Mouse (Mus musculus) T-helper 2 cell (primary cell): ENCODE results near the gene Dennd2c.
"Not testable (repeated sequence)": the region's sequence is repeated elsewhere in the genome, so short reads cannot be mapped to it uniquely, and the experiment has no call there.

Source experiments
- in situ Hi-C: fragments of 300-600 bp; cut with MboI, MseI; formaldehyde crosslinking; loops from one replicate; pipeline ENCODE4 v1.15.1; 2025; ENCODE audit warnings: high pct_unique_total_duplicates

The Dennd2c gene

DNA sequence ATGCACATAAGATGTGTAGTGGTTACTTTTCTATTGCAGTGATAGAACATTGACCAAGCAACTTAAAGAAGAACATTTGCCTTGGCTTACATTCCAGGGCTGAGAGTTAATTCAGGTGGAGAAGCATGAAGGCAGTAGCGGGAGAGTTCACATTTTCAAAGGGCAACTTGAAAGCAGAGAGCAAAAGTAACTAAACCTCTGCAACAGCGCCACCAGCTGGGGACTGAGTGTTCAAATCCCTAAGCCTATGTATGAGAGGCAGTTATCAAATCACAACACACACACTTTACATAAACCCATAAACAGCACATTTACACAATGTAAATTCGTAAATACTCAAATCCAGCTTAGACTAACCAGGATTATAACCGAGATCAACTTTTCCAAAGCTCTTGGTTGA lies 67.4 kb downstream of the Dennd2c start:
- in situ Hi-C loops: loop anchor here (5.0 to 10.0 kb wide), 2 partner anchors 72 to 435 kb away; partner anchors contain the start of gene Tspan2

DNA sequence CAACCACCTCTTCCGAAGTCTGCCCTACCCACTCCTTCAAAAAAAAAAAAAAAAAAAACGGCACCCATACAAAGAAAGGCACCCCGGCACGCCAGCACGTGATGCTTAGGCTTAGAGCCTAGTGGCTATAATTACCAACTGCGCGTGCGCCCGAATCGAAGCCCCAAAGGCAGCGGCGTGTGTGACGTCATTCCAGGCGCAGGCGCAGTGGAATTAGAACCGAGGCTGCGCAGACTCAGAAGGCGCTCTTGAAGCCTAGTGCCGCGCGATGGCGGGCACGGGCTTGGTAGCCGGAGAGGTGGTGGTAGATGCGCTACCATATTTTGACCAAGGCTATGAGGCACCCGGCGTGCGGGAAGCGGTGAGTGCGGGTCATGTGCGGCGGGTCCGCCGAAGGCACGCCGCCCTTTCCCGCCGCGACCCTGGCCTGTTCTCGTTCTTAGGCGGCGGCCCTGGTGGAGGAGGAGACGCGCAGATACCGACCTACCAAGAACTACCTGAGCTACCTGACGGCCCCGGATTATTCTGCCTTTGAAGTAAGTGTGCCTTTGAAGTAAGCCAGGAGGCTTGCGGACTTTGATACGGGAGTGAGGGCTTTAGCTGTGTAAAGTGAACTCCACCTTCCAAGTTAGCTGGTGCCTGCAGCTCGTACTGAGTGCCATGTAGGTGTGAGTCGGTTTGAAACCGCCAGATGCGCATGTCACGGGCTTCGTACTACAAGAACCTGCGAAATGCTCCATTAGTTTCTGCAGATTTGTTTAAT lies 69.3 kb downstream of the Dennd2c start, which contains the start of gene Bcas2:
TSS of gene Bcas2 (plus strand) at position 151 of the 763 bp plus-strand sequence.
- in situ Hi-C loops: loop anchor here (10.0 kb wide), 1 partner anchor 437 kb away; the partner anchor contains the start of gene Tspan2

GRCm38 (mm10) chr3:103172615-103173014 lies 70.2 kb downstream of the Dennd2c start:
- in situ Hi-C loops: loop anchor here (10.0 kb wide), 1 partner anchor 438 kb away; the partner anchor contains the start of gene Tspan2

GRCm38 (mm10) chr3:103176740-103177139 lies 74.3 kb downstream of the Dennd2c start:
- in situ Hi-C loops: loop anchor here (10.0 kb wide), 1 partner anchor 442 kb away; the partner anchor contains the start of gene Tspan2

DNA sequence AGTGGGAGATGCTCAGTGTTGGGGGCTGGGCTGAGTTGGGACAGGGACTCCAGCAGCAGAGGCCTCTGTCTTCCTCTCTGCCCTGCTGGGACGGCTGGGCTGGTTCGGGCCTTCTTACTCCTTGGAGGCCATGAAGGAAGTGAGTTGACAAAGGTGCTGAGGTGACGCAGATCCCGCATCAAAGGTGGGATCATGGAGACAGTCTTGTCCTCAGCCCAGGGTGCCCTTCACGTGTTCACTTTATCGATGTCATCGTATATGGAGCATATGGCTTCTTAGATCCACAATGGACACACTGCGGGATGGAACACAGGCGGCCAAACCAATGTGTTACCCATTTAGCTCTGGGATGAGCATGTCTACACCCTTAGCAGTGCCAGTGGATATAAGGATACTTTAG lies 77.1 kb downstream of the Dennd2c start:
- in situ Hi-C loops: loop anchor here (10.0 kb wide), 1 partner anchor 445 kb away; the partner anchor contains the start of gene Tspan2

DNA sequence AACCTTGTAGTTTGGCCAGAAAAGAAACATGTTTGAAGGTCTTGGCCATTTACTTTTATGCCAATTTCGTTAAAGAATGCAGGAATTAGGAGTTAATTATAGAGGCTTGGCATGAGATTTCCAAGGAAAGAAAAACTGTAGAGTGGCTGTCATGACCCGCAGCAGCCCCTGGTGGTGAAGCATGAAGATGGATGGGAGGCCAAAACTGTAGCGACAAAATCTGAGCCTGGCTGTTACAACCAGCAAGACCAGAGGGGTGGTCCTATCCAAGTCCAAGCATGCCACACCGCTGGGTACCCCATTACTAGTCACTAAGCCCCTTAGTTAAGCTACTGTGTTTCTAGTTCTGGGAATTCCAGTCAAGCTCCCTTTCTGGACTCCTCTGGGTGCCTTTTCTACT lies 78.8 kb downstream of the Dennd2c start:
- in situ Hi-C loops: no loop called here

- in situ Hi-C loops: no loop called here
Observed at GRCm38 (mm10) chr3:103182821-103183220, 80.4 kb downstream of the Dennd2c start.

- in situ Hi-C loops: not testable (repeated sequence)
Observed at GRCm38 (mm10) chr3:103184467-103184866, 82.1 kb downstream of the Dennd2c start.

DNA sequence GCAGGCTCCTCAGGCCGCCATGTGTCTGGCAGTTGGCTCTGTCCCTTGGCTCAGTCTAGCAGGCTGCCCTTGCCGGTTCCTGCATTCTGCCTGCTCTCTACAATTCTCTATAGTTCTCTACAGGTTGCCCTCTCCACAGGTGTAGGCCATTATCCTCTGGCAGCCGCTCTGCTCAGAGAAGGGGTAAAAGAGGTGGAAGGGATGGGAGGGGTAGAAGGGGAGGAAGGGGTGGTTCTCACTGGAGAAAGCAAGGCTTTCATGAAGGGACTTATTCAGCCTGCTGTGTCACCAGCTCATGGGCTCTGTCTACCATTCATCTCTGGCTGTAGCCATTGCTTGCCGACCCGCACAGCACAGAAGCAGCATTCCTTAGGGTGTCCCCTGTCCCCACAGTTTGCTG lies 86.0 kb downstream of the Dennd2c start:
- in situ Hi-C loops: no loop called here

- in situ Hi-C loops: no loop called here
Observed at GRCm38 (mm10) chr3:103188856-103189255, 86.5 kb downstream of the Dennd2c start.

DNA sequence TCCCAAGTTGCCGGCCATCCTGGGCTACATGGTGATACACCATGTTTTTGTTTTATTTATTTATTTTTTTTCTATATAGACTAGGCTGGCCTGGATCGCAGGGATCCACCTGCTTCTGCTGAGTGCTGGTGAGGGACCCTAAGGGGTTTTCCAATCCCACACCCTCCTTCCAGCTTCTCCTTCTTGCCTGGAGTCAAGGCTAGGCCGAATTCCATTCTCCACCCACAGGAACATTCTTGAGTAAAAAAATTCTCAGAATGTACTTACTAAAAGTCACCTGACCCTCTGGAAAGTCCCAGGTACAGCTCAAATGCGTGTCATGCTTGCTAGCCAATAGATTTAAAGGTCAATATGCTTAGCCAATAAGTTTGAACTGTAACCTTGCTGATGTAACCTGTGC lies 89.8 kb downstream of the Dennd2c start:
- in situ Hi-C loops: no loop called here

DNA sequence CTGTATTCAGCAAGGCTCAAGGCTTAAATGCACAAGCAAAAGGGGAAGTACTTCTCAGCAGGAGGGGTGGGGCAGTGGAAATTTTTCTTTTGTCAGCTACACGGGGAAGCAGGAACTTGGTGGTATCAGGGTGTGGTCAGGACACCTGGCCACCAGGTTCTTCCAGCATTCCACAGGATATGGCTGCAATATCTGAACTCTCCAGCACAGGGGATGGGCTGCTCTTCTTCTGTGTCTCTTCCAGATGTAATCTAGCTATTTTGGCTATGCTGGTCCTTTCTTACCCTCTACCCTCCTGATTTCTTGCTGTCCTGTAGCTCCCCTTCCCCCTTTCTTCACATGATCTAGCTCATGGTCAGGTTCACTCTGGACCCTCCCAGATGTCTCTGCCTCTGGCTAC lies 90.8 kb downstream of the Dennd2c start:
- in situ Hi-C loops: no loop called here

GRCm38 (mm10) chr3:103196320-103196823 lies 94.0 kb downstream of the Dennd2c start:
- in situ Hi-C loops: no loop called here

DNA sequence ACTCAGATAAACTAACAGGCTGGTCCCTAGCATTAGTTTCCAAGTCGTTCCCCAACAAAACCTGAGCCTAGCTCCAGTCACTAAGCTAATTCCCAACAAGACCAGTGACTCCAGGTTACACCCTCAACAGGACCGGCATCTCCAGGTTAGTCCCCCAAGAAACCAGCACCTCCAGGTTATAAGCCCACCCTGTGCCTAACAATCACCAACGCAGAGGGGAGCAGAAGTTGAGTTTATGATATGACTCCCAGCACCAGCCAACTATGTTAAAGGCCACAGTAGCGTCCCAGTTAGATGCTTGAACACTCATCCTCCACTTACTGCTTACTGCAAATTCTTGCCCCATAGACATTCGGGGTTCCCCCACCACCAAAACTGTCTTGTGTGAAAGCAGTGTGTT lies 97.0 kb downstream of the Dennd2c start:
- in situ Hi-C loops: no loop called here

GRCm38 (mm10) chr3:103201105-103201504 lies 98.7 kb downstream of the Dennd2c start:
- in situ Hi-C loops: not testable (repeated sequence)

DNA sequence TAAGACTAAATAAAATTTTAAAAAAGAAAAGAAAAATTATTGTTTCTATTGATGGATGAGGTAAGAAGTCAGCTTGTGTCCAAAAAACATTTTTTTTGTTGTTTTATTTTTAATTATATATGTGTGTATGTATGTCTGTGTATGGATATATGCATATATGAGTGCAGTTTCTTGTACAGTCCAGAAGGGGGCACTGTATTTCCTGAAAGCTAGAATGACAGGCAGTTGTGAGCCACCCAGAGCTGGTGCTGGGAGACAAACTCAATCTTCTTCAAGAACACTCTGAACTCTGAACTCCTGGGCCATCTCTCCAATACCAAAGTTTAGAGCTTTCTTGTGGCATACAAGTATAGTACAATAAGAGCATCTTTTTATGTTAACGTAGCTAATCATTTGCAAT lies 101.2 kb downstream of the Dennd2c start:
- in situ Hi-C loops: no loop called here

GRCm38 (mm10) chr3:103204445-103204844 lies 102.0 kb downstream of the Dennd2c start:
- in situ Hi-C loops: no loop called here

DNA sequence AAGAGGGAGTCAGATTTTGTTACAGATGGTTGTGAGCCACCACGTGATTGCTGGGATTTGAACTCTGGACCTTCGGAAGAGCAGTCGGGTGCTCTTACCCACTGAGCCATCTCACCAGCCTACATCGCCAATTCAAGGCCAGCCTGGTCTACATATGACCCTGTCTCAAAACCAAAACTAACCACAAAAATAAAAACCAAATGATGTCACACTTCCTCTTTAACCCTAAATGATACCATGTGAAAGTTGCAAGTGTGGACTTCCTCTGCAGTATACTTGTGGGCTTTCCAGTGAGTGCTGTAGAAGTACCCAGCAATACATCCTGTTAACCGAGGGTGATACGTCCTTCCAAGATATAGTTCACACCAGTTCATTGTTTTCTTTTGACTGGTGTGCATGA lies 104.0 kb downstream of the Dennd2c start:
- in situ Hi-C loops: no loop called here

- in situ Hi-C loops: no loop called here
Observed at GRCm38 (mm10) chr3:103207749-103208148, 105.3 kb downstream of the Dennd2c start.

DNA sequence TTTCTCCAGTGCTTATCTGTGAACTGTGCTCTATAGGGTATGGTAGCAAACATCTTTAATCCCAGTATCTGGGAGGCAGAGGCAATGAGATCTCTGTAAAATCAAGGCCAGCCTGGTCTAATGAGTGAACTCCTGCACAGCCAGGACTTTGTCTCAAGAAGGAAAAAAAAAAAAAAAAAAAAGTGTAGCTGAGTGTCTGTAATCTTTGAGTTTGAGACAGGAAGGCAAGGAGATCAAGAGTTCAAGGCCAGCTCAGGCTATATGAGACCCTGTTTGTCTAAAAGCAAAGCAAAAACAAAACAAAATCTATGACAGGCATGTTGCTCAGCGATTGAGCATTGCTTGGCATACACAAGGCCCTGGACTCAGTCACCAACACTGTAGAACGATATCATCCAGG lies 105.8 kb downstream of the Dennd2c start:
- in situ Hi-C loops: no loop called here

GRCm38 (mm10) chr3:103211101-103211500 lies 108.7 kb downstream of the Dennd2c start:
- in situ Hi-C loops: no loop called here

GRCm38 (mm10) chr3:103212142-103212541 lies 109.7 kb downstream of the Dennd2c start:
- in situ Hi-C loops: no loop called here

DNA sequence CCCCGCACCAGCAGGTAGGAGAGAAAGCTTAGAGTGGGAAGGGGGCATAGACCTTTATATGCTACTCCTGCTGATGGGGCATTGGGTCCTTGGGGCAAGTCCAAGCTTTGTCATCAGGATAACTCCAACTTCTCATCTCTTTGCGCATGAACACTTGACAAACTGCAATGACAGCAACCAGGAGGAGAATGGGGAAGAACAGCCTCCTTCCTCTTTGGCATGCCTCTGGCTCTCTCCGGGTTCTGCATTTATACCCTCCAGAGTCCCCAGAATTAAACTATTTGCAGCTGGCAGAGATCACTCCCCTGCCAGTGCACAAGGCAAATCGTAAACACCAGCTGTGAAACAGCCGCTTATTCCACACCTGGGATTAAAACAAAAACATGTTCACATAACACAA lies 111.1 kb downstream of the Dennd2c start:
- in situ Hi-C loops: no loop called here
